ENCODE assay signal across 19 mouse cellular contexts in the genomic region with DNA sequence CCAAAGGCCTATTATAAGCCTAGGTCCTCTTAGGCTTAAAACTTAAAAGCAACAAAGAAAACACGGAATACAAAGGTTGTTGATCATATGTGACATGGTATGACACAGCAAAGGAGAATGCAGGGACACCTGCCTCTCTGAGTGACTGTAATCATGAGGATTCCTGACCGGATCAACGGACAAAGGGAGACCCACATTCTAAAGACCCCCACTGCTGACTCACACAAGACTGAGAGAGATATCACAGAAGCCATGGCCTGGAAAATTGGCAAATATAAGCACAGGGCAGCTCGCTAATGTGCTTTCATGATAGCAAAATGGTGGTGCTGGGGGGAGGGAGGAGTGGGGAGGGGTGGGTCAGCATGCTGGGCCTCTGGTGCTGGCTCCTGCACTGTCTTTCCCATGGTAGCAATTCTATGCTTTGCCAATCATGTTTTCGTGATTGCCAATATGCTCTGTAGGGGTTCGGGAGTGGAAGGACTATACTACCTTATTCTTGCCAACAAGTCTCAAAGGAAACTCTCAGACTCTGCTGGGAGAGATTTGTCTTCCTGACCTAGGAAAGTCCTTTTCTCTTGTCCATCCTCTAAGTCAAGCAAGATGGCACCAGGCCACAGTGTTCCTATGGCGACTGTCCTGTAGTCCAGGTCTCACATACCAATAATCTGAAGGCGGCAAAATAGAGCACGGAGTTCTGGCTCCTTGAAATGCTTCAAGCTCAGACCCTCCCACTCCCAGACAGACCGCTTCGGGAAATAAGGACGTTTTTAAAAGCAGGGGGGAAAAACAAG.
DNase-seq lines count a peak whose midpoint lies in the region; ATAC-seq and TF ChIP-seq lines count a peak whose summit lies in the region.
"Had no signal": no experiment of that assay in that cellular context is flagged by ENCODE, and none has a peak within 500 bp of the region (broad histone marks: within the 10 kb centered on the region; RNA-seq: fewer than 3 reads in every experiment).

No protein-coding gene starts in this region.

- H3K27ac ChIP-seq in hindbrain, embryonic 13.5 days, result no peak overlapping the region
- no peak overlapping the region for H3K27ac ChIP-seq in hindbrain, embryonic 11.5 days (ENCODE audit: low read depth, low read length)
- no peak overlapping the region for H3K27ac ChIP-seq in forebrain, embryonic 14.5 days (ENCODE audit: low read depth, low read length)
- no peak overlapping the region for H3K27ac ChIP-seq in hindbrain, postnatal 0 days
- no peak overlapping the region for H3K27ac ChIP-seq in midbrain, embryonic 16.5 days (ENCODE audit: low read length)
- H3K27ac ChIP-seq: embryonic facial prominence, embryonic 15.5 days; limb, embryonic 15.5 days; liver, embryonic 15.5 days; macrophage had no signal

- TF ChIP-seq CTCF in hindbrain, postnatal 0 days (IDR thresholded peaks at IDR 0.05; ENCODE audit: low read depth), result no peak

- 73% methylated on average over 12 of the region's 12 CpGs for WGBS in hindbrain, embryonic 13.5 days
- WGBS in hindbrain, embryonic 11.5 days, result 85% methylated on average over 12 of the region's 12 CpGs
- WGBS in forebrain, embryonic 14.5 days, result 76% methylated on average over 12 of the region's 12 CpGs
- 41% methylated on average over 12 of the region's 12 CpGs for WGBS in hindbrain, postnatal 0 days
- WGBS in midbrain, embryonic 16.5 days, result 55% methylated on average over 12 of the region's 12 CpGs

- no peak overlapping the region for H3K4me2 ChIP-seq in hindbrain, embryonic 13.5 days
- no peak overlapping the region for H3K4me2 ChIP-seq in hindbrain, embryonic 11.5 days (replicated peaks; ENCODE audit: low read depth, low read length)
- H3K4me2 ChIP-seq in forebrain, embryonic 14.5 days (ENCODE audit: low read length), result no peak overlapping the region
- no peak overlapping the region for H3K4me2 ChIP-seq in hindbrain, postnatal 0 days (ENCODE audit: low read depth, low read length)
- no peak overlapping the region for H3K4me2 ChIP-seq in midbrain, embryonic 16.5 days (ENCODE audit: low read length)
- H3K4me2 ChIP-seq: embryonic facial prominence, embryonic 15.5 days; limb, embryonic 15.5 days; liver, embryonic 15.5 days had no signal

- no peak for DNase-seq in hindbrain, embryonic 11.5 days (ENCODE audit: low spot score)
- DNase-seq in forebrain, embryonic 14.5 days (ENCODE audit: low spot score), result peak; percentile 33
- DNase-seq in hindbrain, postnatal 0 days (ENCODE audit: low spot score), result peak; percentile 65
- no peak for DNase-seq in spleen, adult 12 weeks (ENCODE audit: low spot score)
- no peak for DNase-seq in urinary bladder, postnatal 25 days (ENCODE audit: low spot score)
- no peak for DNase-seq in gastrocnemius, postnatal 10 days
- DNase-seq: adrenal gland, adult 8-10 months; cerebellum, postnatal 36 days; heart, postnatal 4 days; spleen, adult 18-20 months; thymus, postnatal 36 days had no signal

- no peak overlapping the region for H3K9ac ChIP-seq in hindbrain, embryonic 13.5 days
- no peak overlapping the region for H3K9ac ChIP-seq in hindbrain, embryonic 11.5 days (ENCODE audit: low read depth, low read length)
- H3K9ac ChIP-seq in forebrain, embryonic 14.5 days (ENCODE audit: low read length), result no peak overlapping the region
- no peak overlapping the region for H3K9ac ChIP-seq in hindbrain, postnatal 0 days (replicated peaks; ENCODE audit: low read length)
- H3K9ac ChIP-seq in midbrain, embryonic 16.5 days (ENCODE audit: low read depth, low read length), result no peak overlapping the region
- H3K9ac ChIP-seq: embryonic facial prominence, embryonic 15.5 days; limb, embryonic 15.5 days; liver, embryonic 15.5 days had no signal

- H3K4me3 ChIP-seq in hindbrain, embryonic 13.5 days, result no peak overlapping the region
- H3K4me3 ChIP-seq in hindbrain, embryonic 11.5 days (ENCODE audit: low read depth, low read length), result no peak overlapping the region
- H3K4me3 ChIP-seq in forebrain, embryonic 14.5 days (ENCODE audit: low read depth, low read length), result no peak overlapping the region
- no peak overlapping the region for H3K4me3 ChIP-seq in hindbrain, postnatal 0 days (ENCODE audit: low read length)
- no peak overlapping the region for H3K4me3 ChIP-seq in midbrain, embryonic 16.5 days (ENCODE audit: low read depth, low read length)
- H3K4me3 ChIP-seq: embryonic facial prominence, embryonic 15.5 days; limb, embryonic 15.5 days; liver, embryonic 15.5 days had no signal

- H3K36me3 ChIP-seq in hindbrain, embryonic 13.5 days, result no peaks in the 10 kb centered on the region
- H3K36me3 ChIP-seq in hindbrain, embryonic 11.5 days (ENCODE audit: control insufficient read depth, insufficient read depth, low read length), result no peaks in the 10 kb centered on the region
- H3K36me3 ChIP-seq in forebrain, embryonic 14.5 days (ENCODE audit: control insufficient read depth, insufficient read depth, low read length), result no peaks in the 10 kb centered on the region
- H3K36me3 ChIP-seq in hindbrain, postnatal 0 days (ENCODE audit: insufficient read depth, low read length), result no peaks in the 10 kb centered on the region
- H3K36me3 ChIP-seq in midbrain, embryonic 16.5 days (ENCODE audit: control insufficient read depth, insufficient read depth, low read length), result no peaks in the 10 kb centered on the region
- H3K36me3 ChIP-seq: embryonic facial prominence, embryonic 15.5 days; limb, embryonic 15.5 days; liver, embryonic 15.5 days had no signal

- no peaks in the 10 kb centered on the region for H3K4me1 ChIP-seq in hindbrain, embryonic 13.5 days (replicated peaks)
- H3K4me1 ChIP-seq in hindbrain, embryonic 11.5 days (replicated peaks; ENCODE audit: control insufficient read depth, insufficient read depth, low read length), result no peaks in the 10 kb centered on the region
- H3K4me1 ChIP-seq in forebrain, embryonic 14.5 days (ENCODE audit: control insufficient read depth, insufficient read depth, low read length), result no peaks in the 10 kb centered on the region
- H3K4me1 ChIP-seq in hindbrain, postnatal 0 days (ENCODE audit: insufficient read depth, low read length), result no peaks in the 10 kb centered on the region
- no peaks in the 10 kb centered on the region for H3K4me1 ChIP-seq in midbrain, embryonic 16.5 days (ENCODE audit: control insufficient read depth, insufficient read depth, low read length)
- H3K4me1 ChIP-seq: embryonic facial prominence, embryonic 15.5 days; limb, embryonic 15.5 days; liver, embryonic 15.5 days had no signal

- H3K9me3 ChIP-seq in hindbrain, embryonic 13.5 days, result no peaks in the 10 kb centered on the region
- no peaks in the 10 kb centered on the region for H3K9me3 ChIP-seq in hindbrain, embryonic 11.5 days (ENCODE audit: control insufficient read depth, low read length)
- no peaks in the 10 kb centered on the region for H3K9me3 ChIP-seq in forebrain, embryonic 14.5 days (replicated peaks; ENCODE audit: control insufficient read depth, low read length)
- H3K9me3 ChIP-seq in hindbrain, postnatal 0 days (ENCODE audit: low read length), result no peaks in the 10 kb centered on the region
- no peaks in the 10 kb centered on the region; the same call in 1 of the 2 replicates for H3K9me3 ChIP-seq in midbrain, embryonic 16.5 days (replicated peaks; ENCODE audit: control insufficient read depth, low read length, poor library complexity, severe bottlenecking)
- H3K9me3 ChIP-seq: embryonic facial prominence, embryonic 15.5 days; limb, embryonic 15.5 days; liver, embryonic 15.5 days had no signal

- no peaks in the 10 kb centered on the region for H3K27me3 ChIP-seq in hindbrain, embryonic 13.5 days
- H3K27me3 ChIP-seq in hindbrain, embryonic 11.5 days (ENCODE audit: control insufficient read depth, insufficient read depth, low read length), result no peaks in the 10 kb centered on the region
- no peaks in the 10 kb centered on the region for H3K27me3 ChIP-seq in forebrain, embryonic 14.5 days (replicated peaks; ENCODE audit: control insufficient read depth, insufficient read depth, low read length)
- no peaks in the 10 kb centered on the region for H3K27me3 ChIP-seq in hindbrain, postnatal 0 days (ENCODE audit: insufficient read depth, low read length)
- H3K27me3 ChIP-seq in midbrain, embryonic 16.5 days (ENCODE audit: control insufficient read depth, insufficient read depth, low read depth, low read length), result no peaks in the 10 kb centered on the region
- H3K27me3 ChIP-seq: embryonic facial prominence, embryonic 15.5 days; limb, embryonic 15.5 days; liver, embryonic 15.5 days; Patski had no signal

- ATAC-seq in hindbrain, embryonic 13.5 days (ENCODE audit: low FRiP score), result peak; percentile 88
- ATAC-seq in hindbrain, embryonic 11.5 days (ENCODE audit: low FRiP score), result no peak
- 0 out of 2 replicates have a peak, but pooled peaks have one; percentile 20 for ATAC-seq in forebrain, embryonic 14.5 days
- ATAC-seq in hindbrain, postnatal 0 days, result peak; percentile 71
- ATAC-seq in midbrain, embryonic 16.5 days, result peak; percentile 54; the same call in 1 of the 2 replicates
- ATAC-seq: intestine, postnatal 0 days; Patski had no signal

Comparison
In these comparisons a context has a peak if more than half of its experiments do, and no peak if none do; other contexts are left out.
1. DNase-seq: peak in forebrain, embryonic 14.5 days (single experiment) and hindbrain, postnatal 0 days (single experiment); none in hindbrain, embryonic 11.5 days (single experiment), spleen, adult 12 weeks (single experiment), urinary bladder, postnatal 25 days (single experiment) and gastrocnemius, postnatal 10 days (single experiment).